Mouse (Mus musculus) testis, adult 2 months (tissue): ENCODE data around the gene Dnajc4. TPM values are rescaled to one million over a fixed set of nuclear protein-coding genes. Genes with fewer than 3 reads are reported as not detected.

ENCODE experiments used
- H3K27ac ChIP-seq: fragments of 200-500 bp; 2 replicates; pipeline ENCODE4 v1.5.1; 2012; ENCODE audit warnings: low read depth, low read length; ENCODE audit not compliant: control insufficient read depth, insufficient read depth
- H3K27me3 ChIP-seq: fragments of 200-500 bp; 2 replicates; pipeline ENCODE4 v1.6.1; 2012; ENCODE audit warnings: mild to moderate bottlenecking, low read length, moderate library complexity; ENCODE audit not compliant: control insufficient read depth, insufficient read depth
- H3K36me3 ChIP-seq: fragments of 200-500 bp; 2 replicates; pipeline ENCODE4 v1.6.1; 2012; ENCODE audit warnings: mild to moderate bottlenecking, low read length; ENCODE audit not compliant: control insufficient read depth, insufficient read depth
- H3K4me1 ChIP-seq: fragments of 200-500 bp; 2 replicates; pipeline ENCODE4 v1.6.1; 2012; ENCODE audit warnings: low read length; ENCODE audit not compliant: control insufficient read depth, insufficient read depth
- H3K4me3 ChIP-seq: fragments of 200-500 bp; 2 replicates; pipeline ENCODE4 v1.5.1; 2012; ENCODE audit warnings: low read depth, mild to moderate bottlenecking, low read length, moderate library complexity, mixed read lengths; ENCODE audit not compliant: control insufficient read depth
- CTCF ChIP-seq: fragments of 200-500 bp; IDR thresholded peaks from 2 replicates; pipeline ENCODE4 v1.5.1; 2012; ENCODE audit warnings: low read depth, mild to moderate bottlenecking, inconsistent platforms, low read length, moderate library complexity; ENCODE audit not compliant: control insufficient read depth, insufficient read depth, insufficient replicate concordance
- POLR2A ChIP-seq: fragments of 200-500 bp; IDR thresholded peaks from 2 replicates; pipeline ENCODE4 v1.6.1; 2012; ENCODE audit warnings: low read depth, mild to moderate bottlenecking, inconsistent platforms, low read length, moderate library complexity; ENCODE audit not compliant: control insufficient read depth
- polyA plus RNA-seq: library from polyadenylated mRNA; depleted of rRNA; stranded (reverse); fragments of >200 nt; gene quantifications from 2 replicates; pipeline ENCODE4 v1.2.3, GENCODE M21; 2012

Dnajc4 gene
- polyA plus RNA-seq, 1 experiment, result 109 TPM

DNA sequence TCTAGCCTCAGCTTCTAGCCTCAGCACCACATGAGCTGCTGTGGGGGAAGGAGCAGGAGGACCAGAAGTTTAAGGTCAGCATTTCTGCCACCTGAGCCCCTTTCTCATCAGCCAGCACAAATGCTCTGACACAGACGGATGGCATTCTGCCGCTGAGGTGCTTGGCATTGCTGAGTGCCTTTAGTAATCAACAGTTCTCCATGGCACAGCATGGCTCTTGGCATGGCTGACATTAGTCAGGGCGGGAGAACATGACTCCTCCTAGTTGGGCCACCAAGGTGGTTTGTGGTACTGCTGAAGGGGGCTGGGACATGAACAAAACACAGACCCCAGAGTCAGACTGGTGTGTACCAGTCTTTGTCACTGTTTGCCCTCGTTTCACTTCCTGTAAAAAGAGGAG lies 44.2 kb downstream of the Dnajc4 start:
- Histone ChIP-seq H3K4me3 (no peak overlapping the region), H3K27ac (no peak overlapping the region), H3K27me3 (no peaks in the 10 kb centered on the region), H3K4me1 (peaks cover 20% of the 10 kb centered on the region), H3K36me3 (no peaks in the 10 kb centered on the region)
- no peak for TF ChIP-seq CTCF
- no peak for TF ChIP-seq POLR2A

DNA sequence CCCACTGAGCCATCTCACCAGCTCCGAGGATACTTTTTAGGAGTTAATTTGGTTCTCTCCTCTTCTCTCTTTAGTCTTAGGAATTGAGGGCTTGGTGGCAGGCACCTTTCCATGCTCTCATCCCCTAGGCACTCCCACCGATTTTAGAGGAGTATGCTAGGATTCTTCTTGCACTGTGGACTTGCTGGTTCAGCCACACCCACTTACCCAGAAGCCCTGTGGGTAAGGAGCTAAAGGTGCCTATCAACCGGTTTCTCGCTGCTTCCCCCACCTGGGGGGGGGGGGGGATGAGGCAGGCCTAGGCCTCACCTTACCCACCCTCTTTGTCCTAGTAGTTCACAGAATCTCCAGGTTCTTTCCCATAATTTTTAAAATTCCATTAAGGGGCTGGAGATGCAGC lies 44.6 kb downstream of the Dnajc4 start:
- no peak overlapping the region for H3K27ac ChIP-seq
- no peak for TF ChIP-seq CTCF
- no peak for TF ChIP-seq POLR2A
- no peaks in the 10 kb centered on the region for H3K36me3 ChIP-seq
- no peak overlapping the region for H3K4me3 ChIP-seq
- H3K4me1 ChIP-seq, result peaks cover 20% of the 10 kb centered on the region
- no peaks in the 10 kb centered on the region for H3K27me3 ChIP-seq

DNA sequence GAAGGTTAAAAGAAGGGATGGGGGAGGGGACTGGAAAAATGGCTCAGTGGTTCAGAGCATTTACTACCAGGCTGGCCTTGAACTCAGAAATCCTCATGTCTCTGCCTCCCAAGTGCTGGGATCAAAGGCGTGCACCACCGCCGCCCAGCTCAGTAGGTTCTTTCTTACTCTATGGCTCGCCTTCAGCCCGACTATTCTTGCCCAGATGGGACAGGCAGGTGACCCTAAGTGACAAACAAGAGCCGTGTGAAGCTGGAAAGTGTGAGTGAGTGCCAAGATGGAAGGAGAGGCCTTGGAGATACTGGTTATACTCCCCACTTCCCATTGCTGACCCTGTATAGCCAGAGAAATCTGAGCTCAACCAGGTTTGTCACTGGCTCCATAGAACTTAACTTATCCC lies 48.7 kb downstream of the Dnajc4 start:
- Histone ChIP-seq H3K27ac (no peak overlapping the region), H3K4me3 (no peak overlapping the region), H3K4me1 (peaks cover 13% of the 10 kb centered on the region), H3K27me3 (no peaks in the 10 kb centered on the region), H3K36me3 (no peaks in the 10 kb centered on the region)
- TF ChIP-seq CTCF (no peak), POLR2A (no peak)

DNA sequence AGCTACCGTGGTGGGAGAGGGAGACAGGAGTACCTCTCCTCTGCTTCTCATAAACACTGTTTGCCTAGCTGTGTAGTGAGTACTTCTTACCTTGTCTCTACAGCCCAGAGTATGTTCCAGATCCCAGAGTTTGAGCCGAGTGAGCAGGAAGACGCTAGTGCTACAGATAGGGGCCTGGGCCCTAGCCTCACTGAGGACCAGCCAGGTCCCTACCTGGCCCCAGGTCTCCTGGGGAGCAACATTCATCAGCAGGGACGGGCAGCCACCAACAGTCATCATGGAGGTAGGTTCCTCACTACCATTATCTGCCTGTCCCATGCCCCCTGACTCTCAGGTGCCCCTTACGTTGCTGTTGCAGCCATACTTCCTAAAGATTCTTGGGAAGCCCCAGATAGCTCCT lies 49.6 kb downstream of the Dnajc4 start:
- peak overlapping the region; percentile 83 for H3K27ac ChIP-seq
- H3K4me3 ChIP-seq, result peak overlapping the region; percentile 94
- H3K4me1 ChIP-seq, result peaks cover 17% of the 10 kb centered on the region
- H3K36me3 ChIP-seq, result no peaks in the 10 kb centered on the region
- no peaks in the 10 kb centered on the region for H3K27me3 ChIP-seq
- TF ChIP-seq POLR2A, result no peak
- TF ChIP-seq CTCF, result no peak

DNA sequence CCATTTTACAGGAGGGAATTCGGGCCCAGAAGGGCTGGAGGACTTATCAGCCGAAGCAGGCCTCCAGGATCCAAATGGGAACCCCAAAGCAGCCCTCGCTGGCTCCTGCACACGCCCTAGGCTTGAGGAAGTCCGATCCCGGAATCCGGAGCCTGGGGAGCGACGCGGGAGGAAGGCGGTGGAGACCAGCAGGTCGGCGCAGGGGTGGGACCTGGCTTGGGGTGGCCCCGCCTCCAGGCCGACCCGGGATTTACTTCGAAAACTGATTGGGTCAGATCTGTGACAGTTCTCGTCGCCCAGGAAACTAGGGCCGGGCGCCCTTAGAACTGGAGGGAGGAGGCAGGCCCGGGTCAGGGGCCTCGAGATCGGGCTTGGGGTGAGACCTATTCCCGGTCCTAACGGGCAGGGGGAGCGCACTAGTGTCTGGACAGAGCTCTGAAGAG lies 50.1 kb downstream of the Dnajc4 start, which contains the start of gene Gpr137:
TSS of gene Gpr137 (minus strand) at position 232 of the 443 bp plus-strand sequence.
- Histone ChIP-seq H3K36me3 (no peaks in the 10 kb centered on the region), H3K27me3 (no peaks in the 10 kb centered on the region), H3K27ac (peak within 1 kb of the TSS; percentile 93), H3K4me3 (peak within 1 kb of the TSS; percentile 94), H3K4me1 (peaks cover 18% of the 10 kb centered on the region)
- TF ChIP-seq POLR2A, result peak; percentile 70; the same call in 1 of the 2 replicates
- TF ChIP-seq CTCF, result no peak

DNA sequence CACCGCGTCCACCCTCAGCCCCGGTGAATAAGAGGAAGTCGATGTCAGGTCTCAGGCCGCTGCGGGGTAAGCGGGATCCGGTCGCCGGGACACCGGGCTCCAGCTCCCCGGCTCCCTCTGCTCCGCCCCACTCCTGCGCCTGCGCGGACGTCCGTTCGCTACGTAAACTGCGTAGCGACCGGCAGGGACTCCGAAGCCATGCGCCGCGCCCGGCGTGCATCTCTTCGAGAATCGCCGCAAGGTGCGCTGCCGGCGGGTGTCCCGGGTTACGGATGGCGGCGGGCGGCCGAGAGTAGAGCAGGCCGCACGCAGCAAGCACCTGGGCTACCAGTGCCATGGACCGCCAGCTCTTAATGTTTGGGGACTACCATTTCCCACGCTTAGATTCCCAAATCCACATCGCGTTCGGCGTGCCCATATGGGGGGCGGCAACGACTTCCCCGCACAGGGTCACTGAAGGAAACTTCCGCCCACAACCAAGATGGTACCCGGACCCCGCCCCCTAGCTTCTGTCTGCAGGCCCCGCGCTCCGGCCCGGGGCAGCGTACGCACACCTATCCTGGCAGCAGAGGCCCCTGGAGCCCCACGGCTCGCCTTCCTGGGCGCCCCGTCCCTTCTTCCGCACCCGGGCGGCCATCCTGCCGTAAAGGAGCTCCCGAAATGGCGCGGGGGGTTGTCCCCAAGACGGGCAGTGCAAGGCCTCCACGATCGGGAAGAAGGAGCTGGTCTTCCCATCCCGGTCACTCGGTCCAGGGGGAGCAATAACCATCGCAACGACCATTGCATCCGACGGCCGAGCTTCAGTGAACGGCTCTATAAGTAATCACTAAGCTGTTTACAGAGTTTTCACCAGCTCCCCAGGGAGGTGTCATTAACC lies 50.8 kb downstream of the Dnajc4 start, which contains the start of gene Bad:
TSS of gene Bad (plus strand) at position 490 of the 877 bp plus-strand sequence.
- Histone ChIP-seq H3K4me3 (peak within 1 kb of the TSS; percentile 94), H3K36me3 (no peaks in the 10 kb centered on the region), H3K27me3 (no peaks in the 10 kb centered on the region), H3K27ac (peak within 1 kb of the TSS; percentile 93), H3K4me1 (peaks cover 18% of the 10 kb centered on the region)
- TF ChIP-seq POLR2A (peak; percentile 70), CTCF (no peak)

DNA sequence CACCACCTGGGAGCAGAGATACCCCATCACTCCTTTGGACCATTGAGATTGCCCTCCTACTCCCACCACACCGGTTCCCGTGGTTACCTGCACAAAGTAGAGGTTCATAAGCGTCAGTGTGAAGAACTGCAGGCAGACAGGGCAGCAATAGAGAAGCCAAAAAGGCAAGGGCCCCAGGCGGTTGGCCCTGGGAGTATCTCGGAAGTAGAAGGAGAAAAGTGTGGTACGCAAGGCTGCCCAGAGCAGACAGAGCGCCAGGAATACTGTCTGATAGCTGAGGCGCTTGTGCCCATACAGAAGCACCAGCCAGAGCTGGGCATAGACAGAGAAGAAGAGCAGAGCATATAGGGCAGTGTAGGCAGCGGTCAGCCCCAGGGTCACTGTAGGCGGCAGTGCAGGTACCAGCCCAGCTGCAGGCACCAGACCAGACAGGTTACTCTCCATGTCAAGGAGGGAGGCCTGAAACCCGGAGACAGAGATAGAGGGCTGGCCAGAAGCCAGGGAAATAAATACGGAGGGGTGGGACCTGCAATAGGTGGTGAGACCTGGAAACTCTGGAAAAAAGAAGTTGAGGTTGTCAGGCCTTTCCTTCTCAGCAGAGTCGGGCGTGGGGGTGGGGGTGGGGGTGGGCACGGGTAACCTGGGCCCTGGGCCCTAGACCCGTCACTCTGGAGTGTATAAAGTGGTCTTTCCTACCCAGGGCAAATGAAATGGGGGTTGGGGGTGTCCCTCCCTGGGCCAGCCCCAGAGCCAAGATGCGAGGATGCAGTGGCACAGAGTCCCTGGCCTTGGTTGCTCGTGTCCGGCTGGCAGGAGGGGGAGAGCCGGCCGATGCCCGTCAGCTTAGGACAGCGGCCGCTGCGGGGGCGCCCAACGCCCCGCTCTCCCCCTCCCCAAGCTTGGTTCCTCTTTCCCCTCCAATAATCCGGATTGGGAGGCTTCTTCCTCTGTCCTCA lies 51.7 kb downstream of the Dnajc4 start:
- Histone ChIP-seq H3K27ac (peak overlapping the region; percentile 90), H3K36me3 (no peaks in the 10 kb centered on the region), H3K4me3 (peak overlapping the region; percentile 94), H3K27me3 (no peaks in the 10 kb centered on the region), H3K4me1 (peaks cover 18% of the 10 kb centered on the region)
- TF ChIP-seq CTCF (no peak), POLR2A (no peak)
